Mouse (Mus musculus): ENCODE data around the gene Stx7.

DNA sequence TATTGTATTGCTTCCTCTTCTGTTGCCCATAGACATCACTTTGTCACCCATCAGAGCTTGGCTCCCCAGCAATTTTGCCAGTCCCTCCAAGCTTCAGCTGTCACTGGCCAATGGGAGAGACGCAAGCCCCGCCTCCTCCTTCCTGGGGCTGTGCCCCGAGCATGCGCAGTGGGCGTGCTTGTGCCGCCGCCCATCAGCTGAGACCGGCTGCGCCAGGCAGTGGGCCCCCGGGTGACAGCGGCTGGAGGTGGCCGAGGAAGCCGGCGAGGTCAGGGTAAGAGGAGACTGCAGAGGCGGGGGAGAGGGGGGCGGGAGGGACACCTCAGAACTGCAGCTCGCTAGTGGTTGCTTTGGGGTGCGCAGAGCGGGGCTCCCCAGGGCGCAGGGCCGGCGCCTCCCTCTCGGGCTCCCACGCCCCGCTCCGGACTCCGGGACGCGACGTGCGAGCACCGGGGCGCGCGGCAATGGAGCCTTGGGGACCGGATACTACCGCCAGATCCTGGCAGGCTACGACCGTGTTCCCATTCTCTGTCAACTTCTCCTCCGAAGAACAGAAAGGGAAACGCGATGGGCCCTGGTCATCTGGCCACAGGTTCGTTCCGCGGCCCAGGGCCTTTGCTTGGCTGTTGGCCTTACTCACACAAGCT is at the start of gene Stx7:
- TF ChIP-seq CTCF (IDR thresholded peaks at IDR 0.05; ENCODE audit: borderline replicate concordance, control insufficient read depth, extremely low read depth, insufficient read depth, low read length, poor library complexity), result 0 out of 2 replicates have a peak, but pooled peaks have one; percentile 31
- TF ChIP-seq POLR2A (IDR thresholded peaks at IDR 0.05; ENCODE audit: control insufficient read depth, extremely low read depth, insufficient read depth, low read length, poor library complexity), result peak; percentile 68; the same call in 1 of the 2 replicates
